ENCODE assay signal across 31 mouse cellular contexts in the genomic region with DNA sequence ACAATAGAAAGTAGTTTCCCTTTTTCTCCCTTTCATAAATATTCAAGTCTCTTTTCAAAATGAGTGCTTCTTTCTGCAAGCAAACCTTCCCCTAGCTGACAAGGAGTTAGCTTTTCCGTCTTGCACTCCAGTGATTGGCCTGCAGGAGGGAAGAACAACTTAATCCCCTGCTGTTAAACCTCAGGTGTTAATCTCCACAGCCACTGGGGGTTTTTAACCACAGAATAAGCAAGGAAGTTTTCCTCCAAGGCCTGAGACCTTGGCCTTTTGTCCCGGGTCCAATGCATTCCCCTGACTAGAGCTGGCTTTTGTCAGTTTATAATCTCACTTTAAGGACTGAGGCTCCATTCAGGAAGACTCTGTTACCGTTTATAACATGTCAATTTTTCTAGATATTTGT.
DNase-seq lines count a peak whose midpoint lies in the region; ATAC-seq and TF ChIP-seq lines count a peak whose summit lies in the region.
"Had no signal": no experiment of that assay in that cellular context is flagged by ENCODE, and none has a peak within 500 bp of the region (broad histone marks: within the 10 kb centered on the region; RNA-seq: fewer than 3 reads in every experiment).

No protein-coding gene starts in this region.

- no peak for DNase-seq in layer of hippocampus, adult 2 months (ENCODE audit: low spot score in 2 of 2)
- no peak for DNase-seq in layer of hippocampus, adult 9-10 months (ENCODE audit: low spot score)
- DNase-seq in ES-CJ7 (ENCODE audit: low read depth, low spot score) (peak; percentile 86), ES-E14 (ENCODE audit: low read depth, low spot score) (peak; percentile 36)
- peak; percentile 37 for DNase-seq in hindlimb bud, embryonic 11.5 days (ENCODE audit: extremely low spot score, low read depth, low spot score)
- DNase-seq in left cerebral cortex, postnatal 10 days (ENCODE audit: extremely low spot score in 1 of 2, low spot score in 2 of 2), result no peak
- DNase-seq: adrenal gland, postnatal 25 days; B cell, adult 2 months; cerebellum, adult 18-20 months; cerebellum, postnatal 10 days; heart, adult 2 months; heart, postnatal 10 days; kidney, adult 8-10 months; kidney, postnatal 4 days; layer of hippocampus, adult 9-11 months; lung, postnatal 4 days; right cerebral cortex, postnatal 25 days; thymus, postnatal 25 days had no signal

- no peak overlapping the region for H3K9ac ChIP-seq in ES-E14 (ENCODE audit: insufficient read depth, low read depth, low read length, poor library complexity, severe bottlenecking)
- H3K9ac ChIP-seq in heart, embryonic 11.5 days (ENCODE audit: low read depth, low read length), result no peak overlapping the region
- H3K9ac ChIP-seq: embryonic facial prominence, embryonic 12.5 days; heart, embryonic 13.5 days; hindbrain, embryonic 15.5 days; limb, embryonic 13.5 days; neural tube, embryonic 15.5 days; stomach, embryonic 15.5 days had no signal

- no peak overlapping the region for H3K27ac ChIP-seq in layer of hippocampus, adult 2 months
- H3K27ac ChIP-seq in ES-E14 (ENCODE audit: insufficient read depth, low read depth, low read length, poor library complexity, severe bottlenecking), result no peak overlapping the region
- no peak overlapping the region for H3K27ac ChIP-seq in heart, embryonic 11.5 days (ENCODE audit: low read depth, low read length)
- H3K27ac ChIP-seq: embryonic facial prominence, embryonic 12.5 days; heart, adult 2 months; heart, embryonic 13.5 days; hindbrain, embryonic 10.5 days; hindbrain, embryonic 15.5 days; kidney, postnatal 0 days; limb, embryonic 13.5 days; neural tube, embryonic 15.5 days; stomach, embryonic 15.5 days had no signal

- ATAC-seq in heart, embryonic 11.5 days (replicated peaks; ENCODE audit: insufficient number of reproducible peaks, low FRiP score, low TSS enrichment), result no peak
- ATAC-seq: forebrain, embryonic 16.5 days had no signal

- no peaks in the 10 kb centered on the region for H3K36me3 ChIP-seq in ES-E14 (ENCODE audit: control insufficient read depth, insufficient read depth, low read length, poor library complexity, severe bottlenecking)
- no peaks in the 10 kb centered on the region for H3K36me3 ChIP-seq in heart, embryonic 11.5 days (ENCODE audit: control insufficient read depth, insufficient read depth, low read length)
- H3K36me3 ChIP-seq: embryonic facial prominence, embryonic 12.5 days; G1E; heart, embryonic 13.5 days; hindbrain, embryonic 10.5 days; limb, embryonic 13.5 days; stomach, embryonic 15.5 days had no signal

- in situ Hi-C loops in ES-E14 (cut with MboI; ENCODE audit: low sequenced_read_pairs in 2 of 2, unreplicated experiment in 2 of 2), result no loop called here

- H3K4me2 ChIP-seq in heart, embryonic 11.5 days, result no peak overlapping the region
- H3K4me2 ChIP-seq: embryonic facial prominence, embryonic 12.5 days; heart, embryonic 13.5 days; hindbrain, embryonic 15.5 days; limb, embryonic 13.5 days; liver, embryonic 11.5 days; neural tube, embryonic 15.5 days; stomach, embryonic 15.5 days had no signal

- 23% methylated on average over 3 of the region's 3 CpGs for WGBS in heart, embryonic 11.5 days (ENCODE audit: insufficient replicate concordance)

- H3K9me3 ChIP-seq in ES-E14 (ENCODE audit: control insufficient read depth, insufficient read depth, low read depth, low read length), result no peaks in the 10 kb centered on the region
- H3K9me3 ChIP-seq in heart, embryonic 11.5 days (replicated peaks; ENCODE audit: control insufficient read depth, low read length), result no peaks in the 10 kb centered on the region
- H3K9me3 ChIP-seq: embryonic facial prominence, embryonic 12.5 days; G1E; heart, embryonic 13.5 days; hindbrain, embryonic 10.5 days; hindbrain, embryonic 15.5 days; limb, embryonic 13.5 days; megakaryocyte, embryonic 14.5 days; neural tube, embryonic 15.5 days; stomach, embryonic 15.5 days had no signal

- 0 out of 2 replicates have a peak, but pooled peaks have one; percentile 6 for TF ChIP-seq CTCF in layer of hippocampus, adult 2 months (conservative IDR thresholded peaks at IDR 0.05)

- H3K4me3 ChIP-seq in layer of hippocampus, adult 2 months, result no peak overlapping the region
- H3K4me3 ChIP-seq in ES-E14 (ENCODE audit: insufficient read depth in 1 of 2, low read depth in 1 of 2, low read length in 2 of 2, poor library complexity in 1 of 2, severe bottlenecking in 1 of 2), result no peak overlapping the region
- H3K4me3 ChIP-seq in heart, embryonic 11.5 days (ENCODE audit: low read depth, low read length), result no peak overlapping the region
- H3K4me3 ChIP-seq: embryonic facial prominence, embryonic 12.5 days; heart, adult 2 months; heart, embryonic 13.5 days; hindbrain, embryonic 10.5 days; hindbrain, embryonic 15.5 days; limb, embryonic 13.5 days; megakaryocyte, embryonic 14.5 days; neural tube, embryonic 15.5 days; stomach, embryonic 15.5 days had no signal

- intact Hi-C loops in left cerebral cortex, postnatal 10 days (cut with DNase I), result no loop called here

- no peaks in the 10 kb centered on the region; a peak in 1 of 4 replicates for H3K4me1 ChIP-seq in ES-E14 (ENCODE audit: control insufficient read depth in 2 of 2, insufficient read depth in 2 of 2, low read length in 2 of 2, poor library complexity in 1 of 2)
- H3K4me1 ChIP-seq in heart, embryonic 11.5 days (ENCODE audit: control insufficient read depth, insufficient read depth, low read length), result no peaks in the 10 kb centered on the region
- H3K4me1 ChIP-seq: embryonic facial prominence, embryonic 12.5 days; heart, embryonic 13.5 days; hindbrain, embryonic 10.5 days; hindbrain, embryonic 15.5 days; megakaryocyte, embryonic 14.5 days; neural tube, embryonic 15.5 days; stomach, embryonic 15.5 days had no signal

- H3K27me3 ChIP-seq in heart, embryonic 11.5 days (ENCODE audit: control insufficient read depth, insufficient read depth, low read length), result no peaks in the 10 kb centered on the region
- H3K27me3 ChIP-seq: embryonic facial prominence, embryonic 12.5 days; heart, embryonic 13.5 days; hindbrain, embryonic 15.5 days; megakaryocyte, embryonic 14.5 days; neural tube, embryonic 15.5 days; stomach, embryonic 15.5 days had no signal

TF ChIP-seq in ES-E14, 5 proteins besides CTCF, POLR2A, EP300 and RAD21:
- TF ChIP-seq ZC3H11A (IDR thresholded peaks at IDR 0.05; ENCODE audit: borderline replicate concordance, low read depth, low read length), result no peak
- TF ChIP-seq CHD2 (IDR thresholded peaks at IDR 0.05; ENCODE audit: low read depth, low read length), result no peak
- no peak for TF ChIP-seq MAFK (IDR thresholded peaks at IDR 0.05; ENCODE audit: insufficient read depth, low read depth, low read length)
- TF ChIP-seq HCFC1 (IDR thresholded peaks at IDR 0.05; ENCODE audit: borderline replicate concordance, insufficient read depth, low read length), result no peak
- no peak for TF ChIP-seq ZNF384 (IDR thresholded peaks at IDR 0.05; ENCODE audit: low read depth, low read length)
TF ChIP-seq in ES-E14: peak in this region for 0.

Comparison
In these comparisons a context has a peak if more than half of its experiments do, and no peak if none do; other contexts are left out.
1. DNase-seq: peak in ES-CJ7 (single experiment), ES-E14 (single experiment) and hindlimb bud, embryonic 11.5 days (single experiment); none in layer of hippocampus, adult 2 months (0 of 2), layer of hippocampus, adult 9-10 months (single experiment) and left cerebral cortex, postnatal 10 days (0 of 2).